Mouse (Mus musculus) liver, adult 2 months (tissue): ENCODE measurements around the gene A3galt2.

ENCODE experiments used
- CTCF ChIP-seq: fragments of 200-500 bp; IDR thresholded peaks from 2 replicates; pipeline ENCODE4 v1.5.1; 2011; ENCODE audit warnings: low read depth, low read length, control low read depth
- POLR2A ChIP-seq: fragments of 200-500 bp; IDR thresholded peaks from 2 replicates; pipeline ENCODE4 v1.6.1; 2011; ENCODE audit warnings: low read length, control low read depth; ENCODE audit not compliant: insufficient read depth; ENCODE audit errors: extremely low read depth

DNA sequence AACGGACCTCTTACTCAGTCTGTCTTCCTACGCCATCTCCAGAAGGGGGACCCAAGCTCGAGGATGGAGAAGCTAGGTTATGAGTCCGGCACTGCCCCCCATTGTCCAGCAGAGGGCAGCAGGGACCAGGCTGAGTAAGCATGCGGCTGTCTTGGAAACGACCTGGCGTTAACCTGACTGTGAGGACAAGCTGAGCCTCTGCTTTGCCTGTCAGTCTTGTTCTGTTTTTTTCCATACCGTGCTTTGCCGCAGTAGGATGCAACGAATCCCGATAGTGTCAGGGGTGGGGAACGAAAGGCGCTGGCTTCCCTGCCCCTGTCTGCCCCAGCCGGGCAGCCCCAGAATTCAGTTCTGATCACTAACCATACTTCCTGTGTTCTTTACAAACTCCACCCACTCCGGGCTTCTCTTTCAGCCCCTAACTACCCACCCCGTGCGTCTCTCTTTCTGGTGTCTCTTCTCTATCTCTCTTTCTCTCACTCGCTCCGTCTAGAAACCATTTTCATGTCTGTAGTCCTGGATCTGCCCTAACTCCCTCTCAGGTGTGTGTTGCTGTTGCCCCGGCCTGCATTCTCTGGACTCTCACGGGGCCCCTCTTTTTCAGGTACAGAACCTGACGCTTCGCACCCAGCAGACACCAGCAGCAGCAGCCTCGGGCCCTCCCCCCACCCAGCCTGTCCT, 43.6 kb upstream of the A3galt2 start:
- TF ChIP-seq POLR2A (no peak), CTCF (peak; percentile 100)
